Mouse (Mus musculus) megakaryocyte, embryonic 14.5 days (primary cell): ENCODE data around the gene BC048403. TPM values are rescaled to one million over a fixed set of nuclear protein-coding genes. Genes with fewer than 3 reads are reported as not detected.

ENCODE experiments used
- H3K27me3 ChIP-seq: replicated peaks from 2 replicates; pipeline ENCODE3; 2012; ENCODE audit warnings: inconsistent platforms
- H3K36me3 ChIP-seq: replicated peaks from 2 replicates; pipeline ENCODE3; 2012; ENCODE audit warnings: low read length, inconsistent platforms, mixed read lengths
- H3K4me1 ChIP-seq: 2 replicates; pipeline ENCODE4 v1.6.1; 2012; ENCODE audit warnings: inconsistent platforms
- H3K4me3 ChIP-seq: replicated peaks from 2 replicates; pipeline ENCODE3; 2012; ENCODE audit warnings: moderate library complexity, mild to moderate bottlenecking, inconsistent platforms
- H3K9me3 ChIP-seq: 2 replicates; pipeline ENCODE4 v1.6.1; 2012; ENCODE audit warnings: inconsistent platforms
- FLI1 ChIP-seq: IDR thresholded peaks from 2 replicates; pipeline ENCODE4 v1.6.1; 2012; ENCODE audit warnings: low read length, inconsistent platforms, mixed read lengths
- GATA1 ChIP-seq: IDR thresholded peaks from 3 replicates; pipeline ENCODE4 v1.6.1; 2012; ENCODE audit warnings: mixed read lengths, low read length, inconsistent platforms, borderline replicate concordance
- polyA plus RNA-seq: library from polyadenylated mRNA; stranded (reverse); fragments of >175 nt; gene quantifications from 2 replicates; pipeline ENCODE4 v1.2.3, GENCODE M21; 2012; ENCODE audit warnings: low replicate concordance; ENCODE audit not compliant: insufficient read depth

The BC048403 gene
- polyA plus RNA-seq, 1 experiment: 6.2 TPM

- Histone ChIP-seq H3K27me3 (peaks cover 2% of the 10 kb centered on the region), H3K9me3 (no peaks in the 10 kb centered on the region), H3K4me3 (no peak overlapping the region), H3K4me1 (no peaks in the 10 kb centered on the region), H3K36me3 (no peaks in the 10 kb centered on the region)
- no peak for TF ChIP-seq FLI1
- TF ChIP-seq GATA1: no peak
These were observed 60.3 kb downstream of the BC048403 start for GRCm38 (mm10) chr10:121800041-121800440.

Other genes with a start within 250 kb of the BC048403 start
- 2.7 TPM in 1 of 2 replicates, not detected in the other for gene Tbk1, start 153.2 kb upstream of the BC048403 start, polyA plus RNA-seq
- 13.3 and 24.8 TPM in 2 replicates for gene Xpot, start 113.6 kb upstream of the BC048403 start, polyA plus RNA-seq
- gene D930020B18Rik, start 98.3 kb upstream of the BC048403 start, polyA plus RNA-seq: not detected in 2 replicates